Mouse (Mus musculus) heart, embryonic 11.5 days (tissue): ENCODE results near the gene Hhex. TPM values are rescaled to one million over a fixed set of nuclear protein-coding genes. Genes with fewer than 3 reads are reported as not detected.
A peak's percentile ranks its signal among the peaks of the same experiment; 100 is the strongest.

ENCODE experiments used
- ATAC-seq: fragments of 200-750 bp; cut with Nextera tagmentation; replicated peaks from 2 replicates; pipeline ENCODE4 v1.8.0; 2017; ENCODE audit warnings: moderate library complexity; ENCODE audit not compliant: insufficient number of reproducible peaks, low FRiP score, low TSS enrichment
- H3K27ac ChIP-seq: fragments of 300-500 bp; sonication (generic); 2 replicates; pipeline ENCODE4 v1.5.1; 2014; ENCODE audit warnings: mild to moderate bottlenecking, low read depth, low read length
- H3K27me3 ChIP-seq: fragments of 300-500 bp; sonication (generic); 2 replicates; pipeline ENCODE4 v1.6.1; 2014; ENCODE audit warnings: mild to moderate bottlenecking, low read length, mixed read lengths; ENCODE audit not compliant: control insufficient read depth, insufficient read depth
- H3K36me3 ChIP-seq: fragments of 300-500 bp; sonication (generic); 2 replicates; pipeline ENCODE4 v1.6.1; 2014; ENCODE audit warnings: mild to moderate bottlenecking, low read length, moderate library complexity, mixed read lengths; ENCODE audit not compliant: control insufficient read depth, insufficient read depth
- H3K4me1 ChIP-seq: fragments of 300-500 bp; sonication (generic); 2 replicates; pipeline ENCODE4 v1.6.1; 2014; ENCODE audit warnings: low read length; ENCODE audit not compliant: control insufficient read depth, insufficient read depth
- H3K4me2 ChIP-seq: fragments of 300-500 bp; sonication (generic); 2 replicates; pipeline ENCODE4 v1.6.1; 2014; ENCODE audit warnings: mild to moderate bottlenecking, moderate library complexity
- H3K4me3 ChIP-seq: fragments of 300-500 bp; sonication (generic); 2 replicates; pipeline ENCODE4 v1.5.1; 2014; ENCODE audit warnings: low read depth, low read length
- H3K9ac ChIP-seq: fragments of 300-500 bp; sonication (generic); 2 replicates; pipeline ENCODE4 v1.6.1; 2014; ENCODE audit warnings: mild to moderate bottlenecking, low read depth, low read length, moderate library complexity
- H3K9me3 ChIP-seq: fragments of 300-500 bp; sonication (generic); replicated peaks from 2 replicates; pipeline ENCODE4 v1.6.1; 2016; ENCODE audit warnings: low read length; ENCODE audit not compliant: control insufficient read depth
- WGBS: fragments of 180-500 bp; shearing (Covaris S2); extraction: QIAGEN DNeasy Blood & Tissue Kit; methylation state at CpG from one replicate; pipeline ENCODE4 v1.1.7; 2014; ENCODE audit not compliant: insufficient replicate concordance; 5-methylcytosine and 5-hydroxymethylcytosine counted together
- polyA plus RNA-seq: library from polyadenylated mRNA; unstranded; fragments of >200 nt; fragmentation: Nextera tagmentation; extraction: Ambion mirVana; gene quantifications from 2 replicates; pipeline ENCODE4 v1.2.1, GENCODE M21; 2014

Gene Hhex
- 10.9 and 13.4 TPM in 2 replicates for polyA plus RNA-seq

DNA sequence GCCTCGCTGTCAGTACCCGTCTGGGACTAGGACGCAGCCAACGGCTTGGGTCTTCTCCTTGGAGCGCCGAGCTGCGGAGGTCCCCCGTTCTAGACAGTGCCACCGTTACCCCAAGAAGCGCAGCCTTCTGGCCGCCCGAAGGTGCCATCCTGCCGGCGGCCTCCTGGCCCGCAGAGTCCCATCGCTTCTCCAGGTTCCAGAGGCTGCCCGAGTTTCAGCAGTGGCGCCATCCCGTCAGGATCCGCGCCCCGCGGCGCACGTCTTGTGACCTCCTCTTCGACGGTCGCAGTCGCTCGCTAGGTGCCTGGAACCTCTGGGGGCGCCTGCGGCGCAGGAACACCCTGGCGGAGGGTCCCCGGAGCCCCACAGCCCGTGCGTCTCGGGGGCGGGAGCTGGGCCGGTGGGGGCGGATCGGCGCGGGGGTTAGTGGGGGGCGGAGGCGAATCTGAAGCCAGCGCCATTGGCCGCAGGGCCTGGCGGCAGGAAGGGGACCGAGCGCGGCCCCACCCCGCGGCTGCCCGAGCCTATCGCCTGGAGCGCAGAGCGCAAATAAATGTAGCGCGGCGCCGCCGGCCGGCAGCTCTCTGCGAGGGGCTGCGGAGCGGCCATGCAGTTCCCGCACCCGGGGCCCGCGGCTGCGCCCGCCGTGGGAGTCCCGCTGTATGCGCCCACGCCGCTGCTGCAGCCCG is at the start of gene Hhex:
Gene Hhex, plus strand, starts transcription at position 548 of the 689 bp plus-strand sequence.
- H3K4me3 ChIP-seq: peak within 1 kb of the TSS; percentile 60
- peak within 1 kb of the TSS; percentile 87 for H3K27ac ChIP-seq
- ATAC-seq: peak; percentile 88
- H3K4me2 ChIP-seq: peak within 1 kb of the TSS; percentile 77
- H3K9me3 ChIP-seq: no peaks in the 10 kb centered on the region
- under 1% methylated on average over 78 of the region's 79 CpGs for WGBS
- peaks cover 77% of the 10 kb centered on the region for H3K27me3 ChIP-seq
- no peaks in the 10 kb centered on the region for H3K36me3 ChIP-seq
- no peaks in the 10 kb centered on the region; the same call in none of the 2 replicates for H3K4me1 ChIP-seq
- peak within 1 kb of the TSS; percentile 75 for H3K9ac ChIP-seq

GRCm38 (mm10) chr19:37386126-37386525 is 48.5 kb upstream of the Hhex start:
- Histone ChIP-seq H3K4me2 (no peak overlapping the region), H3K9ac (no peak overlapping the region), H3K4me1 (no peaks in the 10 kb centered on the region), H3K9me3 (no peaks in the 10 kb centered on the region), H3K4me3 (no peak overlapping the region), H3K36me3 (peaks cover 13% of the 10 kb centered on the region), H3K27ac (no peak overlapping the region), H3K27me3 (no peaks in the 10 kb centered on the region)
- ATAC-seq: no peak
- 81% methylated on average over 3 of the region's 3 CpGs for WGBS

GRCm38 (mm10) chr19:37391869-37392268 is 42.7 kb upstream of the Hhex start:
- H3K27me3 ChIP-seq: no peaks in the 10 kb centered on the region
- no peaks in the 10 kb centered on the region for H3K4me1 ChIP-seq
- WGBS: 93% methylated on average over 3 of the region's 3 CpGs
- H3K4me2 ChIP-seq: no peak overlapping the region
- H3K9ac ChIP-seq: no peak overlapping the region
- no peaks in the 10 kb centered on the region for H3K9me3 ChIP-seq
- peaks cover 29% of the 10 kb centered on the region for H3K36me3 ChIP-seq
- no peak for ATAC-seq
- H3K4me3 ChIP-seq: no peak overlapping the region
- no peak overlapping the region for H3K27ac ChIP-seq

GRCm38 (mm10) chr19:37396279-37396678 is 38.3 kb upstream of the Hhex start:
- no peak overlapping the region for H3K4me3 ChIP-seq
- no peak overlapping the region for H3K9ac ChIP-seq
- no peak for ATAC-seq
- H3K27me3 ChIP-seq: no peaks in the 10 kb centered on the region
- H3K9me3 ChIP-seq: no peaks in the 10 kb centered on the region
- no peak overlapping the region for H3K4me2 ChIP-seq
- H3K36me3 ChIP-seq: peaks cover 30% of the 10 kb centered on the region
- H3K27ac ChIP-seq: no peak overlapping the region
- 97% methylated on average over 3 of the region's 3 CpGs for WGBS
- no peaks in the 10 kb centered on the region for H3K4me1 ChIP-seq

GRCm38 (mm10) chr19:37400936-37401335 is 33.7 kb upstream of the Hhex start:
- Histone ChIP-seq H3K27me3 (no peaks in the 10 kb centered on the region), H3K4me1 (no peaks in the 10 kb centered on the region), H3K4me3 (no peak overlapping the region), H3K36me3 (peaks cover 27% of the 10 kb centered on the region), H3K4me2 (no peak overlapping the region), H3K9ac (no peak overlapping the region), H3K9me3 (no peaks in the 10 kb centered on the region), H3K27ac (no peak overlapping the region)
- ATAC-seq: no peak
- WGBS: 88% methylated on average over 6 of the region's 6 CpGs

DNA sequence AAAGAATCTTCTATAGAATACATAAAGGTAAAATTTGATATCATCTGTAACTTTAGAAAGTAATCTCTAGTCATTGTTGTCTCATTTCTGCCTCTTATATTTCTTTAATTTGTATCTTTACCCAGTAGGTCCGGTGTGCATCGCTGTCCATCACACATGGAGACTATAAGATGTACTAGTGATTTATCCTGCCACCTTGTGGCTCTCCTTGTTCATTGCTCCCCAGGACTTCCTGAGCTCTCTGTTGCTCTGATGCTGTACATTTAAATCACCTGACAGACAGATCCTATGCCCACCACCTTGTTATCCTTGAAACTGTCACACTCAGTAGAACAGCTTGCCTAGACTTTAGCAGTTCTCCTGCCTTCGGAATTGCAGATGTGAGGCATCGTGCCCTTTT is 16.3 kb upstream of the Hhex start:
- Histone ChIP-seq H3K4me2 (no peak overlapping the region), H3K9ac (no peak overlapping the region), H3K27me3 (no peaks in the 10 kb centered on the region), H3K36me3 (peaks cover 32% of the 10 kb centered on the region), H3K4me1 (no peaks in the 10 kb centered on the region), H3K9me3 (no peaks in the 10 kb centered on the region), H3K27ac (no peak overlapping the region), H3K4me3 (no peak overlapping the region)
- ATAC-seq: no peak
- WGBS: 85% methylated on average over 4 of the region's 4 CpGs

GRCm38 (mm10) chr19:37419613-37420012 is 15.0 kb upstream of the Hhex start:
- ATAC-seq: no peak
- Histone ChIP-seq H3K36me3 (peaks cover 29% of the 10 kb centered on the region), H3K9me3 (no peaks in the 10 kb centered on the region), H3K4me3 (no peak overlapping the region), H3K27me3 (no peaks in the 10 kb centered on the region), H3K4me1 (no peaks in the 10 kb centered on the region), H3K4me2 (no peak overlapping the region), H3K9ac (no peak overlapping the region), H3K27ac (no peak overlapping the region)
- 48% methylated on average over 3 of the region's 3 CpGs for WGBS

DNA sequence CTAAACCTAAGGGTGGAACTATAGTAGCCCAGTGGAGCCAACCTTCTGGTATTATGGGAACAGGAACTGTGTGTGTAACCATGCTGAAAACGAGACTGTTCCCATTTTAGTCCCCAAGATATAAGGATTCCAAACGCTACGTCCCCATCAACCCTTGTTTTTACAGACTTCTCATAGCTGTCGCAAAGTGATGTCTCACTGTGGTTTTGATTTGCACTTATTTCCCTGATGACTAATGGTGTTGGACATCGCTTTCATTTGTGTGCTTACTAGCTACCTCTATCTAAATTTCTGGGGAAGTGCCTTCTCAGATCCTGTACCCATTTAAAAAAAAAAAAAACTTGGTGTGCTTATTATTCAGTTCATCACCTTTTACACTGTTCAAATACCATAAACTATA is 6.0 kb upstream of the Hhex start:
- no peaks in the 10 kb centered on the region for H3K9me3 ChIP-seq
- ATAC-seq: no peak
- no peak overlapping the region for H3K4me2 ChIP-seq
- no peak overlapping the region for H3K9ac ChIP-seq
- 77% methylated on average over 5 of the region's 5 CpGs for WGBS
- H3K27ac ChIP-seq: no peak overlapping the region
- no peaks in the 10 kb centered on the region for H3K36me3 ChIP-seq
- H3K4me1 ChIP-seq: no peaks in the 10 kb centered on the region
- H3K27me3 ChIP-seq: peaks cover 31% of the 10 kb centered on the region
- no peak overlapping the region for H3K4me3 ChIP-seq

DNA sequence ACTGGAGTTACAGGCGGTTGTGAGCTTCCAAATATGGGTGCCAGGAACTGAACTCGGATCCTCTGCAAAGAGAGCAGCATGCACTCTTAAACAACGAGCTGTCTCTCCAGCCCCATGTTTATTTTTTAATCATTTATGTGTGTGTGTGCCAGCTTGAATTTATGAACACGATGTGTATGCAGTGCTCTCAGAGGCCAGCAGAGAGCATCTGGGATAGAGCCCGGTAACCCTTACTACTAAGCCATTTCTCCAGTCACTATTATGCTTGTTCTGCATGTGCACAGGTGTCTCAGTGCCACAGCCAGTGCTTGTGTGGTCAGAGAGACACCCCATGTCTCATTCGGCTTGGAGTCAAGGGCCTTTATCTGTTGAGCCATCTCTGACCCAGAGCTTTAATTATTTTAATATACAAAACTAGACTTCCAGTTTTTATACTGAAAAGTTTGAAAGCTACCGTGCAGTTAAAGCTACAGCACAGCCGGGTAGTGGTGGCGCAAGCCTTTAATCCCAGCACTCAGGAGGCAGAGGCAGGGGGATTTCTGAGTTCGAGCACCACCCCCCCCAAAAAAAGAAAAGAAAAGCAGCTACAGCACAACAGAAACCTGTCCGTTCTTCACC is 3.4 kb upstream of the Hhex start:
- Histone ChIP-seq H3K4me1 (no peaks in the 10 kb centered on the region; the same call in none of the 2 replicates), H3K36me3 (no peaks in the 10 kb centered on the region), H3K9me3 (no peaks in the 10 kb centered on the region), H3K27ac (no peak overlapping the region), H3K27me3 (peaks cover 58% of the 10 kb centered on the region), H3K4me3 (no peak overlapping the region), H3K4me2 (no peak overlapping the region), H3K9ac (no peak overlapping the region)
- WGBS: 84% methylated on average over 11 of the region's 11 CpGs
- ATAC-seq: no peak
